Mouse (Mus musculus) forebrain, postnatal 0 days (tissue): ENCODE measurements around the gene Prss57. TPM values are rescaled to one million over a fixed set of nuclear protein-coding genes. Genes with fewer than 3 reads are reported as not detected.

Source experiments
- ATAC-seq: fragments of 200-750 bp; cut with Nextera tagmentation; 2 replicates; pipeline ENCODE4 v1.8.0; 2017; ENCODE audit warnings: mild to moderate bottlenecking, moderate library complexity
- DNase-seq: peaks from one replicate; pipeline ENCODE4 v3.0.0-alpha.2; 2015
- H3K27ac ChIP-seq: fragments of 300-500 bp; sonication (generic); 2 replicates; pipeline ENCODE4 v1.5.1; 2014; ENCODE audit warnings: low read depth, mild to moderate bottlenecking, antibody characterized with exemption, low read length, moderate library complexity, mixed read lengths
- H3K27me3 ChIP-seq: fragments of 300-500 bp; sonication (generic); 2 replicates; pipeline ENCODE4 v1.6.1; 2014; ENCODE audit warnings: mild to moderate bottlenecking, low read length, mixed read lengths; ENCODE audit not compliant: insufficient read depth
- H3K36me3 ChIP-seq: fragments of 300-500 bp; sonication (generic); 2 replicates; pipeline ENCODE4 v1.6.1; 2014; ENCODE audit warnings: mild to moderate bottlenecking, moderate library complexity; ENCODE audit not compliant: insufficient read depth
- H3K4me1 ChIP-seq: fragments of 300-500 bp; sonication (generic); 2 replicates; pipeline ENCODE4 v1.6.1; 2014; ENCODE audit warnings: antibody characterized with exemption; ENCODE audit not compliant: insufficient read depth
- H3K4me2 ChIP-seq: fragments of 300-500 bp; sonication (generic); 2 replicates; pipeline ENCODE4 v1.6.1; 2014; ENCODE audit warnings: low read depth, mild to moderate bottlenecking, moderate library complexity
- H3K4me3 ChIP-seq: fragments of 300-500 bp; sonication (generic); 2 replicates; pipeline ENCODE4 v1.5.1; 2014; ENCODE audit warnings: low read depth, low read length, mixed read lengths
- H3K9ac ChIP-seq: fragments of 300-500 bp; sonication (generic); 2 replicates; pipeline ENCODE4 v1.6.1; 2014; ENCODE audit warnings: mild to moderate bottlenecking
- H3K9me3 ChIP-seq: fragments of 300-500 bp; sonication (generic); 2 replicates; pipeline ENCODE4 v1.6.1; 2016; ENCODE audit warnings: low read length
- CTCF ChIP-seq: sonication (generic); IDR thresholded peaks from 2 replicates; pipeline ENCODE4 v1.5.1; 2016; ENCODE audit warnings: antibody characterized with exemption, control low read depth, low read depth
- WGBS: fragments of 180-500 bp; shearing (Covaris S2); extraction: QIAGEN DNeasy Blood & Tissue Kit; methylation state at CpG from one replicate; pipeline ENCODE4 v1.1.7; 2014; 5-methylcytosine and 5-hydroxymethylcytosine counted together
- polyA plus RNA-seq: library from polyadenylated mRNA; unstranded; fragments of >200 nt; fragmentation: Nextera tagmentation; extraction: Ambion mirVana; gene quantifications from 2 replicates; pipeline ENCODE4 v1.2.1, GENCODE M21; 2015
- total RNA-seq: library from RNA; depleted of rRNA; stranded (reverse); fragments of >200 nt; gene quantifications from 2 replicates; pipeline ENCODE4 v1.2.3, GENCODE M21; 2014

Gene Prss57
- total and polyA plus RNA-seq, 2 experiments from 2014 or later: 0.35 TPM; not detected in 1

DNA sequence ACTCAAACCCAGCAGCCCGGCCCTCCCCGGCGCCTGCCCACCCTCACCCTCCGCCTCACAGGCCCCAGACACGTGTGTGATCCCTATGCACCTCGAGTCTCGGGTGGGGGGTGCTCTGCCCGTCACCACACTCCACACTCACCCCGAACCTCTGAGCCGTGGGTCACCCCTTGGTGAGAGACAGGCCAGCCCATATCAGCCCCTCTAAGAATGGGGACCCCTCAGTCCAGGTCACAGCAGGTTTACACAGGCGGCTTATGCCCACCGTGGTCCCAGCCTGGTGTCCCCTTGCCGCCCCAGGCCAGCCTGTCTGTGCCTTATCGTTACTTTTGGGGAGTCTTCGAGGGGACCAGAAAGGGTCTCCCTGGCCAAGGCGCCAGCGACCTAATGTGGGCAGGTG is 28.8 kb upstream of the Prss57 start:
- H3K4me1 ChIP-seq: no peaks in the 10 kb centered on the region
- no peak overlapping the region for H3K4me2 ChIP-seq
- DNase-seq: no peak
- H3K36me3 ChIP-seq: peaks cover 47% of the 10 kb centered on the region
- ATAC-seq: no peak
- H3K9ac ChIP-seq: no peak overlapping the region
- H3K27ac ChIP-seq: no peak overlapping the region
- TF ChIP-seq CTCF: no peak
- H3K4me3 ChIP-seq: no peak overlapping the region
- 92% methylated on average over 17 of the region's 17 CpGs for WGBS
- no peaks in the 10 kb centered on the region for H3K9me3 ChIP-seq
- H3K27me3 ChIP-seq: no peaks in the 10 kb centered on the region

DNA sequence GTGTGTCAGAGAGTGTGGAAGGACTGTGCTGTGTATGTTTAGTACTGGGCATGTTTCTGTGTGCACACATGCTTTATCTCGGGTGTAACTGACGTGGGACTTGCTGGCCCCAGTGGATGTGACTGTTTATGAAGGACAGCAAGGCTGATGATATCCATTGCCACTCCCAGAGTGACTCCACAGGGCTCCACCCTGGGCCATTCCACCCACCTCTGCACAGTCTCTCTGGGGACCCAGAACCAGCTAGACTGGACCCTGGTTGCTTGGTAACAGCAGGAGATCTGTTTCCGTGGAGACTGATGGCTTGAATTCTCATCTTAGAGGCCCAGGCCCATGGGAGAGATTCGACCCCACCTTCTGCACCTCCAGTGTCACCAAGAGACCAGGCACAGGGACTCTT is 27.5 kb upstream of the Prss57 start:
- WGBS: 71% methylated on average over 4 of the region's 4 CpGs
- Histone ChIP-seq H3K27me3 (no peaks in the 10 kb centered on the region), H3K9ac (no peak overlapping the region), H3K27ac (no peak overlapping the region), H3K4me2 (no peak overlapping the region), H3K4me3 (no peak overlapping the region), H3K36me3 (peaks cover 48% of the 10 kb centered on the region), H3K4me1 (no peaks in the 10 kb centered on the region), H3K9me3 (no peaks in the 10 kb centered on the region)
- ATAC-seq (no peak), DNase-seq (no peak)
- no peak for TF ChIP-seq CTCF

DNA sequence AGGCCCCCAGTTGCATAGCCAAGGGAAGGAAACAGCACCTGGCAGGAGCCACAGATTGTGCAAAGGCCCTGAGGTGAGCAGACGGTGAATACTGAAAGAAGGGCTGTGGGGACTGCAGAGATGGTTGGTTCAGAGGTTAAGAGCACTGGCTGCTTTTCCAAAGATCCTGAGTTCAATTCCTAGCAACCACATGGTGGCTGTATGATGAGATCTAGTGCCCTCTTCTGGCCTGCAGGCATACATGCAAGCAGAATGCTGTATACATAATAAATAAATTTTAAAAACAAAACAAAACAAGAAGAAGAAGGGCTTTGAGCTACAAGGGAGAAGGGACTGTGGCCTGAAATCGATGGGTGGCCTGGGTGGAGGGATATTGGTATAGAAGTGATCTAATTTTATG is 26.4 kb upstream of the Prss57 start:
- H3K36me3 ChIP-seq: peaks cover 58% of the 10 kb centered on the region
- H3K9ac ChIP-seq: no peak overlapping the region
- H3K27ac ChIP-seq: no peak overlapping the region
- no peak for DNase-seq
- WGBS: 79% methylated on average over 2 of the region's 2 CpGs
- H3K27me3 ChIP-seq: no peaks in the 10 kb centered on the region
- H3K4me3 ChIP-seq: no peak overlapping the region
- peak; percentile 67 for TF ChIP-seq CTCF
- H3K4me1 ChIP-seq: no peaks in the 10 kb centered on the region
- no peaks in the 10 kb centered on the region for H3K9me3 ChIP-seq
- ATAC-seq: no peak
- no peak overlapping the region for H3K4me2 ChIP-seq

DNA sequence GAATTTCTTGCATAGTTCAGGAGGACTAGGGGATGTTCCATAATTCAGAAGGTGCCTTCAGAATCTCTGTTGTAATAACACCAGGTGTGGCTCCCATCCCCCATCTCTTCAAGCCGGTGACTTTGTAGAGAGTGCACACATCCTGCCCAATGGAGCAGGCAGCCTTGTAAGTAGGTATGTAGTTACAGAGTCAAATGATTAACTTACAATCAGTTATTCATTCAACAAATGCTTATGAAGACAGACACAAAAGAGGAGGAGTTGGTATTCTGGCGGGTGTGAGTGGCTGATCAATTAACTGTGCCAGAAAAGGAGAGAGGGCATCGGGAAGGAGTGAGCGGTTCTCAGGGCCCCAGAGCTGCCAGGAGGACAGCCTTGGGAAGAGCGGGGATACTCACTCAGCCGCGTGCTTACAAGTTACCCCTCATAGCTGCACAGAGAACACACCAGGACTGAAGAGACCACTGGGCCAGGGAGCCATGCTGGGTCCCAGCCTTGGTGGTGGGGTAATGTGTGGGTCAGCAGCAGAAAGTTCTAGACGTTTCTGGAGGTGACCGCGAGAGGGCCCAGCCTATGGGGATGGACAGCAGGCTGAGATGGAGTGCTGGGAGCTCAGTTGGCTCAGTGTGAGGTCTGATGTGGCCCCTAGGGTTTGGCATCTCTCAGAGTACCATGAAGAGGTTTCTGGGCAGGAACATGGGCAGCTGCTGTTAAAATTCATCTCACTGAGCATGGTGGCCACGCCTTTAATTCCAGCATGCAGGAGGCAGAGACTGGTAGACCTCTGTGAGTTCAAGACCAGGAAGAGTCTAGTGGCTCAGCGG is 25.1 kb upstream of the Prss57 start:
- Histone ChIP-seq H3K4me3 (no peak overlapping the region), H3K27ac (no peak overlapping the region), H3K9ac (no peak overlapping the region), H3K4me1 (no peaks in the 10 kb centered on the region), H3K4me2 (no peak overlapping the region), H3K27me3 (no peaks in the 10 kb centered on the region), H3K9me3 (no peaks in the 10 kb centered on the region), H3K36me3 (peaks cover 61% of the 10 kb centered on the region)
- DNase-seq (no peak), ATAC-seq (no peak)
- TF ChIP-seq CTCF: no peak
- 83% methylated on average over 12 of the region's 12 CpGs for WGBS

DNA sequence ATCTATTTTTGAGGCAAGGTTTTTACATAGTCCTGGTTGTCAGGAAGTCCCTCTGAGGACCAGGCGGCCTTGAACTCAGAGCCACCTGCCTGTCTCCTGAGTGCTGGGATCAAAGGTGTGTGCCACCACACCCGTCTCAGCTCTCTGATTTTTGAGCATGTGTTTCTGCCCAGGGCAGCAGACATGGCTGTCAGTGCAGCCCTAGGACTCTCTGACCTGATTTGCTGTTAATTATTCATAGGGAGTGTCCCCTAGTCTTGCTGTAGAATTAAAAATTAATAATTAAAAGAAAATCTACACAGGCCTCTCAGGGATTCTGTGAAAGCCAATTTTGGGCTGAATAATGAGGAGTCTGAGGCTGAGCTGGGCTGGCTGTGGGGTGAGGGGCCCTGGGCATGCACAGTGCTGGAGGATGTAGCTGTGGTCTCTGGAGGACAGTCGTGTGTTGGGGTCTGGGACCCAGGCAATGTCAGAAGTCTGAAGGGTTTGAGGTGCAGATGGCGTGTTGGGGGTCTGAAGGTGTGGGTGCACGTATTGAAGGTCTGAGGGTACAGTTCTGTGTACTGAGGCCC is 23.6 kb upstream of the Prss57 start:
- no peak for TF ChIP-seq CTCF
- H3K27me3 ChIP-seq: no peaks in the 10 kb centered on the region
- no peak for DNase-seq
- H3K36me3 ChIP-seq: peaks cover 63% of the 10 kb centered on the region
- H3K4me3 ChIP-seq: no peak overlapping the region
- no peaks in the 10 kb centered on the region for H3K9me3 ChIP-seq
- H3K4me1 ChIP-seq: no peaks in the 10 kb centered on the region
- H3K4me2 ChIP-seq: no peak overlapping the region
- WGBS: 90% methylated on average over 5 of the region's 5 CpGs
- no peak overlapping the region for H3K9ac ChIP-seq
- no peak for ATAC-seq
- H3K27ac ChIP-seq: no peak overlapping the region

DNA sequence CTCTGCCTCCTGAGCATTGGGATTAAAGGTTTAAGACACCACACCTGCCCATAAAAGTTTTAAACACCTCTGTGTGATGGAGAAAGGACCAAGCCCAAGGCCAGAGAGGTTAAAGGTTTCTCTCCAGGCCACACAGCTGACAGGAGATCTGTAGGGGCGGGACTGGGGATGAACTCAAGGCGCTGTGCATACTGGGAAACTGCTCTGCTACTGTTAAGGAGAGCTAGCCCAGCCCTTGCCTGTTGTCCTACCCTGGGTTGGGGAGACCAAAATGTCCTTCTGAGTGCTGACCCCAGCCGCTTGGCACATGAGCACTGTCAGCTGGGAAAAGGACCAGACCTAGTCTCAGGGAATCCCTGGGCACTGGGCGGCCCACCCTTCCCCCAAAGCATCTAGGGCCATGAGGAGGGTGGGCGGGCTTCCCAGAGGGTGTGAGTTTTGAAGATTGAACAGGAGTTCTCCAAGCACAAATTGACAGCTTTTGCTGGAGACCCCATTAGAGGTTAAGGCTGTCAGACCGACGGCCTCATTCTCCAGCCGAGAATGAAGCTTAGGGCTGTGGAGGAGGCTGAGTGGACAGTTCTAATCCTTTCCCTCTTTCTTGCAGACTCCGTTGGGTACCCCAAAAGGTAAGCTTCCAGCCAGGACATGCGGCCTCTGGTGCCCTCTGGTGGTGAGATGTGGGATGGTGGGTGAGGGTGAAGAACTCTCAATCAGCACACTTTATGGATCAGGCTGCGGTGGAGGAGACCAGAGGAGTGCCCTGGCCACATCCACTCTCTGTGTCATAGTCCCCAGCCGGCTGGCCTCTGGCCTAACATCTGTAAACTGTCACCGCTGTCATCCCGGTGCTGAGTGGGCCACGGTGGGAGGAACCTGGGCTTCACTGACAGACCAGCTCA is 21.2 kb upstream of the Prss57 start:
- Histone ChIP-seq H3K27me3 (no peaks in the 10 kb centered on the region), H3K9me3 (no peaks in the 10 kb centered on the region), H3K9ac (no peak overlapping the region), H3K4me1 (no peaks in the 10 kb centered on the region), H3K27ac (no peak overlapping the region), H3K36me3 (peaks cover 72% of the 10 kb centered on the region), H3K4me2 (no peak overlapping the region), H3K4me3 (no peak overlapping the region)
- DNase-seq (peak; percentile 91), ATAC-seq (peak; percentile 74)
- peak; percentile 98 for TF ChIP-seq CTCF
- whole genome bisulfite sequencing: 30% methylated on average over 15 of the region's 15 CpGs
